Mouse (Mus musculus): ENCODE data around the gene Srgn. TPM values are rescaled to one million over a fixed set of nuclear protein-coding genes. Genes with fewer than 3 reads are reported as not detected.
"Not testable (repeated sequence)": the region's sequence is repeated elsewhere in the genome, so short reads cannot be mapped to it uniquely, and the experiment has no call there.

The Srgn gene
- polyA plus RNA-seq, 2 experiments = 23.7 to 82.6 TPM

- no peak overlapping the region for H3K4me3 ChIP-seq (ENCODE audit: insufficient read depth in 1 of 2, low read depth in 2 of 2, low read length in 2 of 2)
- H3K9me3 ChIP-seq (ENCODE audit: control insufficient read depth, low read length) = no peaks in the 10 kb centered on the region
- no peak for TF ChIP-seq CTCF (IDR thresholded peaks at IDR 0.05; ENCODE audit: low read depth)
- TF ChIP-seq EP300 (IDR thresholded peaks at IDR 0.05; ENCODE audit: low read depth) = no peak
- H3K4me2 ChIP-seq (ENCODE audit: low read depth) = no peak overlapping the region
- no peaks in the 10 kb centered on the region for H3K27me3 ChIP-seq (ENCODE audit: control insufficient read depth, insufficient read depth, low read length)
- ATAC-seq (ENCODE audit: insufficient read depth) (no peak), DNase-seq (ENCODE audit: low read depth in 3 of 3, low spot score in 3 of 3) (no peak)
- WGBS (ENCODE audit: insufficient replicate concordance) = 69% methylated on average over 2 of the region's 2 CpGs
- no peaks in the 10 kb centered on the region for H3K4me1 ChIP-seq (replicated peaks; ENCODE audit: control insufficient read depth in 2 of 2, insufficient read depth in 2 of 2, low read length in 1 of 2)
- peaks cover 3% of the 10 kb centered on the region; the same call in 1 of the 2 replicates for H3K36me3 ChIP-seq (replicated peaks; ENCODE audit: control insufficient read depth, insufficient read depth, low read depth)
- no peak overlapping the region for H3K9ac ChIP-seq (replicated peaks)
- no peak overlapping the region for H3K27ac ChIP-seq
These were observed 50.3 kb downstream of the Srgn start for GRCm38 (mm10) chr10:62476980-62477379.

- 80% methylated on average over 10 of the region's 10 CpGs for WGBS (ENCODE audit: insufficient replicate concordance)
- ATAC-seq (ENCODE audit: insufficient read depth) = no peak
These were observed 52.3 kb downstream of the Srgn start for GRCm38 (mm10) chr10:62474944-62475343.

GRCm38 (mm10) chr10:62471105-62471504 lies 56.1 kb downstream of the Srgn start:
- no peak overlapping the region for H3K4me3 ChIP-seq (ENCODE audit: insufficient read depth in 1 of 2, low read depth in 2 of 2, low read length in 2 of 2)
- no peak overlapping the region for H3K27ac ChIP-seq
- H3K4me1 ChIP-seq (replicated peaks; ENCODE audit: control insufficient read depth in 2 of 2, insufficient read depth in 2 of 2, low read length in 1 of 2) = no peaks in the 10 kb centered on the region
- H3K4me2 ChIP-seq (ENCODE audit: low read depth) = no peak overlapping the region
- TF ChIP-seq EP300 (IDR thresholded peaks at IDR 0.05; ENCODE audit: low read depth) (no peak), CTCF (IDR thresholded peaks at IDR 0.05; ENCODE audit: low read depth) (no peak)
- no peaks in the 10 kb centered on the region for H3K27me3 ChIP-seq (ENCODE audit: control insufficient read depth, insufficient read depth, low read length)
- peaks cover 13% of the 10 kb centered on the region for H3K36me3 ChIP-seq (replicated peaks; ENCODE audit: control insufficient read depth, insufficient read depth, low read depth)
- ATAC-seq (ENCODE audit: insufficient read depth) (no peak), DNase-seq (ENCODE audit: low read depth in 3 of 3, low spot score in 3 of 3) (no peak)
- H3K9me3 ChIP-seq (ENCODE audit: control insufficient read depth, low read length) = no peaks in the 10 kb centered on the region
- H3K9ac ChIP-seq (replicated peaks) = no peak overlapping the region
- WGBS (ENCODE audit: insufficient replicate concordance) = 48% methylated on average over 5 of the region's 5 CpGs

More at GRCm38 (mm10) chr10:62474944-62475343, 52.3 kb downstream of the Srgn start:
- Histone ChIP-seq H3K4me1 (replicated peaks; ENCODE audit: control insufficient read depth in 2 of 2, insufficient read depth in 2 of 2, low read length in 1 of 2) (no peaks in the 10 kb centered on the region), H3K36me3 (replicated peaks; ENCODE audit: control insufficient read depth, insufficient read depth, low read depth) (peaks cover 6% of the 10 kb centered on the region; the same call in 1 of the 2 replicates), H3K9me3 (ENCODE audit: control insufficient read depth, low read length) (no peaks in the 10 kb centered on the region), H3K27ac (no peak overlapping the region), H3K4me2 (ENCODE audit: low read depth) (no peak overlapping the region), H3K9ac (replicated peaks) (no peak overlapping the region), H3K27me3 (ENCODE audit: control insufficient read depth, insufficient read depth, low read length) (no peaks in the 10 kb centered on the region), H3K4me3 (ENCODE audit: insufficient read depth in 1 of 2, low read depth in 2 of 2, low read length in 2 of 2) (no peak overlapping the region)
- DNase-seq (ENCODE audit: low read depth in 3 of 3, low spot score in 3 of 3) = no peak
- no peak for TF ChIP-seq CTCF (IDR thresholded peaks at IDR 0.05; ENCODE audit: low read depth)
- no peak for TF ChIP-seq EP300 (IDR thresholded peaks at IDR 0.05; ENCODE audit: low read depth)

- ATAC-seq (ENCODE audit: insufficient read depth) (no peak), DNase-seq (ENCODE audit: low read depth in 3 of 3, low spot score in 3 of 3) (no peak)
- Histone ChIP-seq H3K27ac (no peak overlapping the region), H3K4me3 (ENCODE audit: insufficient read depth in 1 of 2, low read depth in 2 of 2, low read length in 2 of 2) (no peak overlapping the region), H3K4me1 (replicated peaks; ENCODE audit: control insufficient read depth in 2 of 2, insufficient read depth in 2 of 2, low read length in 1 of 2) (no peaks in the 10 kb centered on the region), H3K27me3 (ENCODE audit: control insufficient read depth, insufficient read depth, low read length) (no peaks in the 10 kb centered on the region), H3K36me3 (replicated peaks; ENCODE audit: control insufficient read depth, insufficient read depth, low read depth) (peaks cover 14% of the 10 kb centered on the region), H3K9ac (replicated peaks) (no peak overlapping the region), H3K9me3 (ENCODE audit: control insufficient read depth, low read length) (no peaks in the 10 kb centered on the region), H3K4me2 (ENCODE audit: low read depth) (no peak overlapping the region)
- WGBS (ENCODE audit: insufficient replicate concordance) = 80% methylated on average over 4 of the region's 4 CpGs
- TF ChIP-seq CTCF (IDR thresholded peaks at IDR 0.05; ENCODE audit: low read depth) = no peak
- TF ChIP-seq EP300 (IDR thresholded peaks at IDR 0.05; ENCODE audit: low read depth) = no peak
These were observed 57.5 kb downstream of the Srgn start for GRCm38 (mm10) chr10:62469736-62470135.

- no peak for ATAC-seq (ENCODE audit: insufficient read depth)
- H3K4me2 ChIP-seq (ENCODE audit: low read depth) = no peak overlapping the region
These were observed 65.9 kb downstream of the Srgn start for GRCm38 (mm10) chr10:62461321-62461720.

GRCm38 (mm10) chr10:62452001-62452400 lies 75.2 kb downstream of the Srgn start:
- not testable (repeated sequence) for ATAC-seq (ENCODE audit: insufficient read depth); DNase-seq (ENCODE audit: low read depth in 3 of 3, low spot score in 3 of 3); H3K9ac ChIP-seq (replicated peaks); H3K4me2 ChIP-seq (ENCODE audit: low read depth); H3K27ac ChIP-seq; H3K27me3 ChIP-seq (ENCODE audit: control insufficient read depth, insufficient read depth, low read length); H3K9me3 ChIP-seq (ENCODE audit: control insufficient read depth, low read length); H3K36me3 ChIP-seq (replicated peaks; ENCODE audit: control insufficient read depth, insufficient read depth, low read depth); H3K4me3 ChIP-seq (ENCODE audit: insufficient read depth in 1 of 2, low read depth in 2 of 2, low read length in 2 of 2)
- WGBS (ENCODE audit: insufficient replicate concordance) = 52% methylated on average over 11 of the region's 11 CpGs
- peaks cover 11 to 17% of the 10 kb centered on the region in 2 experiments for H3K4me1 ChIP-seq (replicated peaks; ENCODE audit: control insufficient read depth in 2 of 2, insufficient read depth in 2 of 2, low read length in 1 of 2)

More at GRCm38 (mm10) chr10:62461321-62461720, 65.9 kb downstream of the Srgn start:
- Histone ChIP-seq H3K9me3 (ENCODE audit: control insufficient read depth, low read length) (no peaks in the 10 kb centered on the region), H3K9ac (replicated peaks) (no peak overlapping the region), H3K4me3 (ENCODE audit: insufficient read depth in 1 of 2, low read depth in 2 of 2, low read length in 2 of 2) (no peak overlapping the region), H3K27ac (no peak overlapping the region), H3K4me1 (replicated peaks; ENCODE audit: control insufficient read depth in 2 of 2, insufficient read depth in 2 of 2, low read length in 1 of 2) (no peaks in the 10 kb centered on the region), H3K27me3 (ENCODE audit: control insufficient read depth, insufficient read depth, low read length) (no peaks in the 10 kb centered on the region), H3K36me3 (replicated peaks; ENCODE audit: control insufficient read depth, insufficient read depth, low read depth) (peaks cover 12% of the 10 kb centered on the region)
- TF ChIP-seq CTCF (IDR thresholded peaks at IDR 0.05; ENCODE audit: low read depth) = no peak
- DNase-seq (ENCODE audit: low read depth in 3 of 3, low spot score in 3 of 3) = no peak

Data from liver, embryonic 14.5 days (tissue).